Mouse (Mus musculus) naive thymus-derived CD4-positive, alpha-beta T cell, adult 5 months (primary cell): ENCODE results near the gene Chic1. TPM values are rescaled to one million over a fixed set of nuclear protein-coding genes. Genes with fewer than 3 reads are reported as not detected.

Source experiments
- polyA plus RNA-seq: library from polyadenylated mRNA; unstranded; fragments of 100-300 nt; shearing (Covaris generic); gene quantifications from one replicate; pipeline ENCODE4 v1.2.1, GENCODE M21; 2017

The Chic1 gene
- polyA plus RNA-seq: 0.96 TPM

DNA sequence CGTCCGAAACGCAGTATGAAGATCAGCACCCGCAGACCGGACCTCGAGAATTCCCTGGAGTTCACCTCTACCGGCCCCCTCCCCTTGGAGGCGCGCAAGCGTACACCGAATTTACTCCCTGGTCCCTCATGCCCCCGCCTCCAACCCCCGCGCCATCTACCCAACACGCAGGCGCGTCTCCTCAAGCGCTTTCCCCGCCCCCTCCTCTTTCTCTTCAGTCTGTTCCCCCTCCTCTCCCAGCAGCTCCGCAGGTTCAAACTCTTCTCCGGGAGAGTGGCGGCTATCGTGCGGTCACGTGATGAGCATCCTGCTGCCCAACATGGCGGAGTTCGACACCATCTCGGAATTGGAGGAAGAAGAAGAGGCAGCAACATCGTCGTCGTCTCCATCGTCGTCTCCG, at the start of gene Chic1:
Gene Chic1, plus strand, starts transcription at position 190 of the 400 bp plus-strand sequence.

DNA sequence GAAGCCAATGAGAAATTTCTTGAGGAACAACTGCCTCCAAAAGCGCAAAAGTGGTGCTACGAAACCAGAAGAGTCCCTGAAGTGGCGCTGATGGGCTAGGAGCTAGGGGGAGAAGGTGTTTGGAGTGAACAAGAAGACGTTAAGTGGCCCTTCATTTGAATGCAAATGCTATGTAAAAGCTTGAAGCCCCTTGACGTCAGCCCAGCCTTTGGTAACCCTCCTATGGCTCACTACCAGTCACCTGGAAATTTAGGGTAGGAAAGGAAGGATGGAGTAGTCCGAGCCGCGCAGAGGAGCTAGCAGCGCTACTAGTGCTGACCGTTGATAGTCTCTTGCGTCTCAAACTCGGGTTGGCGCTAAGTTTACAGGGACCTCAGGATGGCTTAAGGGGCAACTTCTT, 35.1 kb upstream of the Chic1 start, which contains the start of gene Cdx4:
Gene Cdx4, plus strand, starts transcription at position 253 of the 400 bp plus-strand sequence.

DNA sequence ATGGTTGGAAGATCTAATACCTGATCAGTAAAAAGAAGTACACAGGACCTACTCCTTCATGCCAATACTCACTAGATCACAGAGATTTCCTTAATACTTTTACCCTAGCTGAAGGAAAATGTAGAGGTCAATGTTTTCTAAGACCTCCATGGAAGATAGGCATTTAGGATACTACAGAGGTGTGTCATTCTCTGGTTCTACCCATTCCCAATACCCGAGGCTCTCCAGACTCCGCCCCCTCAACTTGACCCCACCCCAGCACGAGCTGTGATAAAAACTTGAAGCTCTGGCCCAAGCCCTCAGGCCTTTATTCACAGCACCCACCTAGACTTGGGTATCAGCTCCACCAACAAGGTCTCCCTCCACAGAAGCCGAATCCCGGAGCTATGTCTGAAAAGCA, 57.9 kb downstream of the Chic1 start, which contains the start of gene Tsx:
Gene Tsx, plus strand, starts transcription at position 301 of the 400 bp plus-strand sequence.

DNA sequence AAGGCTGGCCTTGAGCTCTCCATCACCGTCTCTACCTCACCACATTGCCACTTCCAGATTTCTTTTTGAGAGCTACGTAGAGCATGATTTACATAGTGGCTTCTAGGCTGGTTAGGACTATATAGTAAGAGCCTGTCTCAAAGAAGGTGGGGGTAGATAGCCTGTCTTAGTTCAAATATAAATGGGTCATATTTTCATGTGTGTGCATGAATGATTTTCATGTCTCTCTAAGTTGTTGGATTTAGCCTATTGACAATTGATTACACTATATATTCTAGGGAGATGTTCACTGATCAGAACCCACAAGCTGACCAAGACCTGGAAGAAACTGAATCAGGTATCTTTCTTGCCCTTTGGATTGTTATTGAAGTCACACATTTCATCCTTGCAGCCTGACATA, 65.4 kb downstream of the Chic1 start, which contains the start of gene Gm26992:
Gene Gm26992, plus strand, starts transcription at position 301 of the 400 bp plus-strand sequence.

Other genes starting within 250 kb of the Chic1 start
- gene Nap1l2, start 169.8 kb upstream of the Chic1 start, polyA plus RNA-seq: not detected
- gene Cdx4, start 35.1 kb upstream of the Chic1 start, polyA plus RNA-seq: not detected
- gene Tsx, start 58.0 kb downstream of the Chic1 start, polyA plus RNA-seq: not detected
- not detected for gene Gm26992, start 65.5 kb downstream of the Chic1 start, polyA plus RNA-seq